Mouse (Mus musculus) regulatory T cell (primary cell): ENCODE measurements around the gene Hjurp.

Experiments used
- in situ Hi-C: fragments of 300-600 bp; cut with MboI, MseI; formaldehyde crosslinking; loops from one replicate; pipeline ENCODE4 v1.15.1; 2025; ENCODE audit warnings: high pct_unique_total_duplicates

The Hjurp gene

DNA sequence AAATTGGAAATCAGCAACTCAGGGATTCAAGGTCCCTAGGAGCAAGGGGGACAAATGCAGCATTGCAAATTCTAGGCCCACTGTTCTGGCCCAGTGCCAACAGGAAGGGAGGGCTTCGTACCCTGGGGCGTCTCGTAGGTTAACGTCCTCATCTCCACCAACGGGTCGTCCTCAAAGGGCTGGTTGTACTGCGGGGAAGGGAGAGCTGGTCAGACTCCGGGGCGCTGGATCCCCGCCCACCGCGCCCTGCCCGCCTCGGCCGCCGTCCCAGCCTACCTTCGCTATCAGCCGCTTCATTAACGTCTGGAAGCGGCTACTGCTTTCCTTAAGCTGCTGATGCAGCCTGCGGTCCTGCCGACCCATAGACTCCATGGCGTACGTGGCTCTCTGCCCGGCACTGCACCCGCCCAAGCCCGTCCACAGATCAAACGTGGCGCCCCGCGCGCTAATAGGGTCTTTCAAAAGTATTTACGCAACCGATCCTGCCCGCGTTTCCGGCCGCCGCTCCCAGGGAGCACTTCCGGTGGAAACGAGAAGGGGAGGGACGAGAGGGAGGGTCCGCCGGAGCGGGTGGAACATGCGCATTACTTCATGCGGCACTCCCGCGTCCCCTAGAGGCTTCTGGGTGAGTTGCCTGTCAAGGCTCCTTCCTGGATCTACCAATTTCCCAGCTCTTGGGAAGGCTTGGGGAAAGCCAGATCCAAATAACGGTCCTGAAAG is at the start of gene Hjurp, which contains the start of gene Trpm8:
Hjurp (minus strand) TSS at position 536 of the 720 bp plus-strand sequence.
Trpm8 (plus strand) TSS at position 564 of the 720 bp plus-strand sequence.
- in situ Hi-C loops, result no loop called here

DNA sequence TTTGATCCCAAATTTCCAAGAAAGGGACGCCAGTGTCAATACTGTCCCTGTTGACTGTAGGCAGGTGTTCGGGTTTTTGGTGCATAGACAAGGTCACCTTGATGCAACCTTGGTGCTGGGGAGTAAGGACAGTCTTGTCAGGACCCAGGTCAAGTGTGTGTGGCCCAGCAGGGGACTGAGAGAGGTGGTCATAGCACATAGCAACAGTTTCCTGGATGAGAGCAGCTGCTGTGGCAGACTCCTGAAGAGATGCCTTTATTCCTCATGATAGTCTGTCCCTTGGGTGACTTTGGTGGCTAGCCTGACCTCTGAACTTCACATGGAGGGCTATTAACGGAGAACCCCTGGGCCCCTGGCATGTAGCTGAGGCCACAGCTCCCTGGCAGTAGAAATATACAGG is 45.7 kb upstream of the Hjurp start:
- in situ Hi-C loops, result loop anchor here (10.0 kb wide), 1 partner anchor 768 kb away; no protein-coding TSS in a partner anchor

DNA sequence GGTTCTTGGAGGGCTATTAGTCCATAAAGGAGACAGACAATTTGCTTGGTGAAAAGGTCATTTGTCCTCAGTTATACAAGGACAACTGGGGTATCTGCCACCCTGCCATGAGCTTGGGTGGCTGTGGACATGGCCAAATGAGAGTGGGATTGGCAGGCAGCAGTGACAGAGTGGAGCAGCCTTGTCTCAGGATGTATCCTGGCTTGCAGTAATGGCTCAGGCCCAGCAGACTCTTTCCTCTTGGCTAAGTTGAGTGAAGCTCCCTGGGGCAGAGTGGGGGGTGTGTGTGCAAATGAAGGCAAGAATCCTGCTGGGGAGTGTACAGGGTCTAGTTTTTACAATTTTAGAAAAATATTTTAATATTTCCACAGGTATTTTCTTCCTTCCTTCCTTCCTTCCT is 44.7 kb upstream of the Hjurp start:
- in situ Hi-C loops, result loop anchor here (10.0 kb wide), 1 partner anchor 767 kb away; no protein-coding TSS in a partner anchor

DNA sequence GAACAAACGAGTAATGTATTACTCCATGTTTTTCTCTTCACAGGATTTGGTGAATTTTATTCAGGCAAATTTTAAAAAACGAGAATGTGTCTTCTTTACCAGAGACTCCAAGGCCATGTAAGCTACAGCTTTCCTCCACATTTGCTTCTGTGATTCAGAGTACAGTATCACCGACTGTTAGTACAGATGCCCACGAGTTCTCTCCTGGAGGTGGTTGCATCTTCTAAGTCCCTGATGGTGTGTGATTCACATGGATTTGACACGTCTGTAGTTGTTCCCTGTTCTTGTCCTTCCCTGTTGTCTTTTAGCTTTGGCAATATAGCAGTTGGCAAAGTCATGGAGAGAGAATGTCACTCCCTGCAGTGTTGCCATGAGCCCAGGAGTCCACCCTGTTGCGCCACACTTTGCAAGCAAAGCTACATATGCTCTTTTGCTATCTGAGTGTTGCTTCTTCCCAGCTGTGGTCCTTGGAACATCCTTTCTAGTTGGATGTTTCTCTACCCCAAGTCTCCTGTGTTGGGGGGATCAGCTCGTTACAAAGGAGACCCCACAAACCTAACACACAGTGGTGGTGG is 43.5 kb upstream of the Hjurp start:
- in situ Hi-C loops, result loop anchor here (10.0 kb wide), 1 partner anchor 766 kb away; no protein-coding TSS in a partner anchor

DNA sequence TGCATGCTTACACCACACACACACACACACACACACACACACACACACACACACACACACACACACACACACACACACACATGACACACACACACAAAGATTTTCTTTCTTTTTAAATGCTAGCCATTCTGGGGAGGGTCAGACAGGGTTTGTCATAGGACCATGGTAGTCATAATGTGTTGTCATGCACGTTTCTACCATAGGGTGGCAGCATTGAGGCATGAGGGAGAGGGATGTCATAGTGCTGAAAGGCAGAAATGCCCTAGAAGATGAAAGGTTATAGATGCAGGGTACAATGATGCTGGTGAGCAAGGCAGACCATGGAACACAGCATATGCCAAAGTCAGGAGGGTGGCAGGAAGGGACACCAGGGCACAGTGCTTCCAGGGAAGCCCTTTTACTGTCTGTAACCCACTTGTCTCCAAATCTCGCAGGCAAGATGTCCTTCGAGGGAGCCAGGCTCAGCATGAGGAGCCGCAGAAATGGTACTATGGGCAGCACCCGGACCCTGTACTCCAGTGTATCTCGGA is 41.2 kb upstream of the Hjurp start:
- in situ Hi-C loops, result no loop called here

DNA sequence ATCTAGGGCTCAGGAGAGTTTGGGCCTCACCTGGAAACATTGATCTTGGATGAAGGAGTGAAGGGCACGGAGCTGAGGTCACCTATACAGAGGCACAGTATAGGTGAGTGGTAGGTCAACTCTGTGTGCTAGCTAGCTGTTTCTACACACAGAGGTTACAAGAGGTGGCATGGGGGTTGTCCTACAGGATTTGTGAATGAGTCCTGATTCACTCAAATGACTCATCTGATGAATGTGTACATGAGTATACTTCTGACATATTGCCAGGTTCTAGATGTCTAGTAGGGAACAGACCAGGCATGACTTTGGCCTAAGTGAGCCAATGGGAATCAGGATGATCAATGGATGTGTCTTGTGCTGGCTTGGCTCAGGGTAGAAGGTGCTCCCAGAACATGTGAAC is 39.8 kb upstream of the Hjurp start:
- in situ Hi-C loops, result no loop called here

DNA sequence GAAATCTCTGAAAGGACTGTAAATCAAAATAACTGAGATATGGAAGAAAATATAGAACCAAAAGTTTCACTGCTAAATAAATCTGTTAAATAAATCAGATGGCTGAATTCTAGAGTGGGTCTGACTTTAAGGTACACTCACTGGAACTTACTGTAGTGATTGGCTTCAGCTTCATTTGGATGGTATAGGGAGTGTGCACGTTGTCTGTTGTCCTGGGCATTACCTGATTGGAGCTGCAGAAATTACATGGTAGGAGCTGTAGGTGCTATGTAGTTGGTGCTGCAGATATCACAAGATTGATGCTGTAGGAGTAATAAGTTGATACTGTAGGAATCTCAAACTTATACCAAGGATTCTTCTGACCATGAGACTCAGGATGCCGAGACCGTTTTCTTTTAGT is 32.9 kb upstream of the Hjurp start:
- in situ Hi-C loops, result no loop called here

DNA sequence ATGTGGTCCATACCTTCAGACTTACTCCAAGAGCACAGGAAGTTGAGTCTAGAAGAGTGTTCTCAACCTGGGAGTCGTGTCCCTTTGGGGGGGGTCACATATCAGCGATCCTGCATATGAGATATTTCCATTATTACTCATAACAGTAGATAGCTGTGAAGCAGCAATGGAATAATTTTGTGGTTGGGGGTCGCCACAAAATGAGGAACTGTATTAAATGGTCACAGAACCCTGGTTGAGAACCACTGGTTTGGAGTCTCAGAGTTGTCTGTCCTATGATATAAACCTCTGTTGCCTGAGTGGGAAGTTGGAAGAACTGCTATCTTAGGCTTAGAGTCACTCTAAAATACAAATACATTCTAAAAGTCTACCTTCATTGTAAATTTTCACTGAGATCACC is 32.5 kb upstream of the Hjurp start:
- in situ Hi-C loops, result no loop called here

DNA sequence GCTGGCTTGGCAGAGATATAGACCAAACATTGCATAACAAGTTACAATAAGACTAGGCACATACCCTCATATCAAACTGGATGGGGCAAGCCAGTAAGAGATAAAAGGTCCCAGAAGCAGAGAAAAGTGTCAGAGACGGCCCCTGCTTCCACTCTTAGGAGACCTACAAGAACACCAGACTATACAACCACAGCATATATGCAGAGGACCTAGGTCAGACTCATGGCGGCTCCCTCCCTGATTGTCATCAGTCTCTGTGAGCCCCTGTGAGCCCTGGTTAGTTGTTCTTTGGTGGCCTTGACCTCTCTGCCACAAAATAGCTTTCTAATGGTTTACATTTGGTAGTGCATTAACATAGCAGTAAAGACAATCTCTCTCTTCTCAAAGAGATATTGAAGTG is 31.6 kb upstream of the Hjurp start:
- in situ Hi-C loops, result no loop called here

DNA sequence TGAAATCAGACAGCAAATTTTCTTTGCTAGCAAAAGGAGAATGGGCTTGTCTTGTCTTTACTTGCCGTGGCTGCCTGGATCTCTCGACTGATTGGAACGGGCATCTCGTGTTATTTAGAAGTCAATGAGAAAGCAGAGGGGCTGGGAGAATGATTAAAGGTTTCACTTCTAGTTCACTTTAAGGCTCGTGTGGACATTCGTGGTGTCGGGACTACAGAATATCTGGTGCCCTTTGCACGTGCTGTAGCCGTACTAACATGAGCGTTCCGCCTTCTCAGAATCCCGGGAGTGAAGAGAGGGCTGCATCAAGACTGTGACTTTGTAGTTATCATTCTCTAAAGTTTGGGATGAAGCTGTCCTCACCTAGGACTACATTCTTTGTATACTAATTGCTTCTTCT is 29.7 kb upstream of the Hjurp start:
- in situ Hi-C loops, result no loop called here

DNA sequence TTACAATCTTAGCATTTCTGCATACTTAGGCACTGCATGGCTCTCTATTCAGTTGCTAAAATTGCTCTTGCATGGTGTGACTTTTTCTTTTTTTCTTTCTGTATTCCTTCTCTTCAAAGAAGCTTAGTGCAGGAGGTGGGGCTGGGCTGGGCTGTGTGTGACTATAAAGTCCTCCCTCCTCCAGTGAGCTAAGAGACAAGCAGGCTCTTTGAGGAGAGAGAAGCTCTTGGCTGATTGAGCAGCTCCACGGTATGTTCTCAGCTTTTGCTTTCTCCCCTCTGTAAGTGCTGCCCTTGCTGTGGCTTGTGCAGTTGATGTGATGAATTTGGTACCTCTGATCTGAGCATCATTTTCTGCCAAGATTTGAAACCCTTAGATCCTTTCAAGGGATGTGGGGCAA is 29.1 kb upstream of the Hjurp start:
- in situ Hi-C loops, result no loop called here

DNA sequence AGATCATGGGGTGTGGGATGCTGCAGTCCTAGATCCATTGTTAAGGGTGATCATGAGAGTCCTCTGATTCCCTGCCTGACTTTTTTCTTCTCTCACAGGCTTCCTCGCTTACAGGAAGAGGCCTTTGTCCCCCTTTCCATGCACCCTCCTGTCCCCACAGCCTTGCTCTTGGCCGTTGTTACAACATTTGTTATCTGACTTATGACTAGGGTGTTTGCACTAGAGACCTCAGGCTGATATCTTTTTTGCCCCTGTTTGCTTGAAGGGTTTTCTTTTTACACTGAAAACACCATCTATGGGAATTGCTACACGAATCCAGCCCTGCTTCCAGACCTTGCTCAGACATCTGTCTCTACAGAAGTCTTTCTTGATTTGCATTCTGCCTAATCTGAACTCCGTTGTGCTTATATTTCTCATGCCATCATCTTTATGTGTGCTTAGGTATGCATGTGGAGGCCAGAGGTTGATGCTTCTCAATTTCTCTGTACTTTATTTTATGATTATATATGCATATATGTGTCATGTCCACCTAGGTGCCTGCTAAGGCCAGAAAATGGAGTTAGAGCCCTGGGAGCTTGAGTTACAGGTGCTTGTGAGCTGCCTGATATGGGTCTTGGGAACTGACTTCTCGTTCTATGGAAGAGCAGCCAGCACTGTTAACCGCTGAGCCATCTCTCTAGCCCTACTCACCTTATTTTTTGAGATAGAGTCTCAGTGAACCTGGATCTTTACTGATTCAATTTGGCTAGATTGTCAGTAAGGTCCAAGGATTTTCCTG is 27.8 kb upstream of the Hjurp start:
- in situ Hi-C loops, result no loop called here

DNA sequence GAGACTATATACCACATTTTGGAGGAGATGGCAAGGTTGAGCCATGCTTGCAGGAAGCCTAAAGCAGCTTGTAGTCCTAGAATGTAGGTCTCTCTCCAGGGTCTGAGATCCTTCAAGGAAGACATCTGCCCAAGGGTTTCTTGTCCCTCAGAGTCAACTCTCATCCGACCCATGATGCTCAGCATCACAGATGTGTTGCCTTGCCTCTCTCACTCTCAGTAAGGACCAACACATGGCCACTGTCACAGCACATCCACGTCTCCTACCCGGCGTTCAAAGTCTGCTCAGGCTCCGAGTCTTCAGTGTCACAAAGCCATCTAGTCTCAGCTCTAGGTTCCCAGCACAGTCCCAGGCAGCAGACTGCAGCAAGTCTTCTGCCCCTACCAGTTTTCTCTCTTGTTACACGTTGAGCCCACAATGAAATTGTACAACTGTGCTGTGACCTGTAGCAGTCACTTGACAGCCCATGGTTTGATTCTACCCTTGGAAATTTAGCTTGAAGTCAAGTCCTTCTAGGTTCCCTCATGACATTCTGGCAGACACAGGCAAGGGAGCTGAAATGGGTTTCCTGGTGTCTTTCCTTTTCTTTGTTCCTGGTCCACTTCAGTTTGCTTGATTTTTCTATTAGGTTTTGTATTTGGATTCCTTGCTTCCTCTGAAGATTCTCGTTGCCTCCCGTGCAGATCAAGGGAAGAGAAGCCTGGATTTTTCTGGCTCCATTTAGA is 27.0 kb upstream of the Hjurp start:
- in situ Hi-C loops, result no loop called here

DNA sequence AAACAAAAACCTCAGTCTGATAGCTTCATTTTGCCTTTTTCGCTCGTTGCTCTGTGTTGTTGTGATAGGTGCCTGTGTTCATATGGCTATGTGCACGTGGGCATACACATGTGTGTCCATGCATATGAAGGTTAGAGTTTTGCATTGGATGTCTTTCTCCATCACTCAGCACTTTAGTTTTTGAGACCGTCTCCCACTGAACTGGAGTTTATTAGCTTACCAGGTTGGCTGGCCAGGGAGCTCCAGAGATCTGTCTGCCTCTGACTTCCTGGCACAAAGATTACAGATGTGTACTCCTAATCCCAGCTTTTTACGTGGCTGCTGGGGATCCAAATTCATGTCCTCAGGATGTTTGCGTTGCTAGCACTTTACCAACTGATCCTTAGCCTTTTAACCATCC is 26.3 kb upstream of the Hjurp start:
- in situ Hi-C loops, result no loop called here

DNA sequence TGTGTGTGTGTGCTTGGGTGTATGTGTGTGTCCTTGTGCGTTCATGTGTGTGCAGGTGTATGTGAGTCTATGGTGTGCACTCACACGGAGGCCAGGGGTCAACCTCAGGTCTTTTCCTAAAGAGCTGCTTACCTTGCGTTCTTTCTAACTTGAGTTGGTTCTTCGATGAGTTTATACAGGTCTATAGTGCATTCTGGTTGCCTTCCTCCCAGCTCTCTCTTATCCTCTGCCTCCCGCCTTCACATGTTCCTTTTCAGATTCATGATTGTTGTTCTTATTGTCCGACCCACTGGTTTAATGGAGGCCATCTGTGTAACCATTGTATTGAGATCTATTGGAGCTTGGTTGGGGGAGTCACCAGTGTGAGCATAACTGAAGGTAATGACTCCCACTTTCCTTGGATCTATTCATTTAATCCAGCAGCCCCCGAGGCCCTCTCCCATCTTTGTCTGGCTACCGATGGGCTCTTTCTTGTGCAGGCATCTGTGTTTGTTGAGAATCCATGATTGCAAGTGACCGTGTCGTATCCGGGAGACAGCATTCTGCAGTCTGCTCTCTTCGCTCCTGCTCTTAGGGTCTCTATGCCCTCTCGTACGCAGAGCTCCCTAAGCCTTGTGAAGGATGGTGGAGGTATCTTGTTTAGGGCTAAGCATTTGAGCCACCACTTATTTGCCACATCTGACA is 24.8 kb upstream of the Hjurp start:
- in situ Hi-C loops, result no loop called here

DNA sequence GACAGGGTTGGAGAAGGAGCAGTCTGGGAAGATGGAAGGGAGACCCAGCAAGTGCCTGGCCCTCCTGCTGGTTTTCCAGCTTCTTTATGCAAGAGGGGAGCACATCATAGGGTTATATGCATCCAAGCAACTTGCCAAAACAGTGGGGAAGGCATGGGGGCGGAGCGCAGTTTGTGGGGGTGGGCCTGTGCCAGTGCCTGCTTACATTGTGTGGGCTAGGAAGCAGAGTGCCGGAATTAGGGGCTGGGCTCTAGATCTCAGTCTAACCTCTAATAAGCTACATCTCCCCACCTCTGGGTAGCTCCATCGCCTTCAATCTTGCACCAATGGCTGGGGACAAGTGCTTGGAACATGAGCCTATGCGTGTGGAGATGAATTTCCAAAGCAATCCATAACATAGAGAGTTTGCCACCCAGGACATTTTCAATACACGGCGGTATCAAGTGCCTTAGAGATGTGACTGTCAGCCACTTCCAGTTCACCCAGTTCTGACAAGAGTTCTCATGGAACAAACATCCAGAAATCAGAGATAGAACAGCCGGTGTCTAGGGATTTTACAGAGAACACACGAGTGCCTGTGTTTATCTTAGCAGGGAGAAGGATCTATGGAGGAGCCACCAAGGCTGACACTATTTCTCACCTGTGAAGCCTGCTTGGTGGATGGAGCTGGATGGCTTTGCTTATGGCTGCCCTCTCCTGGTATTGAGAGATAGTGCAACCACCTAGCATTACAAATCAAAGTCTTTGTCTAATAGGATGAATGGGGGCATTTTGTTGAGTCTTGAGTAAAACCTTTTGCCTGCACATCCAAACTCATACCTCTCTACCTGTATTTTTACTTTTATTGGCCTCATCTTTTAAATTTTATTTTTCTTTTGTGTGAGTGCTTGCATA is 23.9 kb upstream of the Hjurp start:
- in situ Hi-C loops, result no loop called here

DNA sequence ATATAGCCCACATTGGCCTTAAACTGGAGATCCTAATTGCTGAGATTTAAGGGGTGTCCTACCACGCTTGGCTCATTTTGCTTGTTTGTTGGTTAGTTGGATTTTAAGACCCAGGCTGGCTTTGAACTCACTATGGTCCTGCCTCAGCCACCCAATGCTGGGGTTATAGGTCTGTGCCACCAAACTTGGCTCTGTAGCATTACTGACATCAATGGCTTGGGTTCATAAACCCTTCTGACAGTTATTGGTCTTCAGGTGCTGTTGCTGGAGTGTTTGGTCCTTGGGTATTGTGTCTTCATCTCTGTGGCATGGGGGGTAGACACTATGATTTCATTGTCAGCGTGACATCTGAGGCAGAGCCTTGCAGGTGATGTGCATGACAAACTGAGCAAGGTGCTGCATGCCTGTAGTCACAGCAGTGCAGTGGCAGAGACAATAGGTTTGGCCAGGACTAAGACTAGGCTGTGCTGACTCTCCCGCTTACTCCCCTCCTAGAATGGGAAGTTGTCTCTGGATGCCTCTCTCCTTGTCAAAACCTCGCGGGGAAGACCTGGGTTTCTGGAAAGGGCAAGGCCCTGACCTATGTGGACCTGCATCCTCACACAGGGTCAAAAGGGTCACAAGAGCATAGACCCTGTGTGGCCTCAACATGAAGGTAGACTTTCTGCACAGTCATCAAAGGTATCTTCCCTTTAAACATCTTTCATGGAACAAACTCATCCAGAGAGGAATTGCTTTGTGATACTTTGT is 23.0 kb upstream of the Hjurp start:
- in situ Hi-C loops, result no loop called here

DNA sequence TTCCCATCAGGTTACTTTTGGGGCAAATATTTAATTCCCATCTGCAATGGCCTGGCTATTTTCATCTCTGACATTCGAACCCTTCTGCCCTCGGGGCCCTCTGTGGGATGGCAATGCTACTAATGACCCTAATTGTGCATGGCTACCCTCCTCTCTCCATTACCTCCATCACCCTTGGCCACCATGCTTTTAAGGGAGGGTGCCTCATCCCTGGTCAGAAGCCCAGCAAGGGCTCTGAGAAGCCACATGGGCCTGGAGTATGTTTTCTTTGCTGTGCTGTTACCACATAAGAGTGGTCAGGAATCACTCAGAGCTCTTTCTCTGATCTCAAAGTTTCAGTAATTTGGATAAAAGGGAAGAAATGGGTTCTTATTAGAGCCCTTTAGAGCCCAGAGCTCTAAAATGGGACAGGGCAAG is 22.1 kb upstream of the Hjurp start:
- in situ Hi-C loops, result no loop called here
